Comparison of ENCODE assay signal across 18 mouse cellular contexts in genomic region chr2:57232328-57232727, GRCm38 (mm10). TPM values are rescaled to one million over a fixed set of nuclear protein-coding genes. Genes with fewer than 3 reads are reported as not detected.
DNase-seq lines count a peak whose midpoint lies in the region; ATAC-seq lines count a peak whose summit lies in the region.
"Had no signal": no experiment of that assay in that cellular context is flagged by ENCODE, and none has a peak within 500 bp of the region (broad histone marks: within the 10 kb centered on the region; RNA-seq: fewer than 3 reads in every experiment).

No protein-coding gene starts in this region.

- intact Hi-C loops in left cerebral cortex, postnatal 10 days (cut with DNase I) = loop anchor here (10.0 kb wide), 1 partner anchor 108 kb away; the partner anchor contains the start of gene Nr4a2

- no peak for DNase-seq in kidney, postnatal 4 days
- DNase-seq in left cerebral cortex, postnatal 10 days (ENCODE audit: extremely low spot score in 1 of 2, low spot score in 2 of 2) = no peak
- DNase-seq: adrenal gland, adult 8-10 months; adrenal gland, postnatal 25 days; cerebellum, adult 11-12 months; cerebellum, adult 8-10 months; cerebellum, postnatal 10 days; cerebellum, postnatal 36 days; gastrocnemius, adult 2 months; gastrocnemius, postnatal 14 days had no signal

- ATAC-seq in common myeloid progenitor, adult 5-6 weeks (replicated peaks; ENCODE audit: low read depth, poor library complexity, severe bottlenecking) = peak; percentile 70
- peak; percentile 59 to 69 for ATAC-seq in hematopoietic stem cell, adult 5-6 weeks (replicated peaks in 1 of 2; ENCODE audit: insufficient read depth in 1 of 2, low FRiP score in 2 of 2, low TSS enrichment in 1 of 2, low read depth in 1 of 2, poor library complexity in 2 of 2, severe bottlenecking in 2 of 2)
- peak; percentile 88 for ATAC-seq in monocyte, adult 5-6 weeks (replicated peaks; ENCODE audit: insufficient number of reproducible peaks, low FRiP score, low TSS enrichment, poor library complexity, severe bottlenecking)
- ATAC-seq in inflammation-experienced regulatory T-cells, adult 6 months = no peak
- ATAC-seq: activated CD4-positive, CD25-positive, alpha-beta regulatory T cell, adult 4 months; forebrain, embryonic 13.5 days; forebrain, embryonic 16.5 days; hindbrain, embryonic 16.5 days had no signal

RNA-seq across cellular contexts. Expression of gene Gpd2, which starts 5.1 kb away (rescaled TPM):
- total RNA-seq in common myeloid progenitor, adult 5-6 weeks (2017) = 24.2 and 29.2 TPM in 2 replicates
- 38.4 and 41.2 TPM in 2 replicates for total RNA-seq in hematopoietic stem cell, adult 5-6 weeks (2017)
- total RNA-seq in monocyte, adult 5-6 weeks (2017) = 37.2 to 56.8 TPM (median 40.1 TPM) in 3 replicates
- total RNA-seq in left cerebral cortex, postnatal 10 days (2021) = 100 to 1,000 TPM; 109 to 120 TPM
- 10 to 100 TPM; 13.9 to 21.8 (median 15.2) TPM for polyA plus RNA-seq in inflammation-experienced regulatory T-cells, adult 6 months (2017; shearing (Covaris generic))
